Mouse (Mus musculus): ENCODE measurements around the gene Haao.
A peak's percentile ranks its signal among the peaks of the same experiment; 100 is the strongest.

Haao gene

DNA sequence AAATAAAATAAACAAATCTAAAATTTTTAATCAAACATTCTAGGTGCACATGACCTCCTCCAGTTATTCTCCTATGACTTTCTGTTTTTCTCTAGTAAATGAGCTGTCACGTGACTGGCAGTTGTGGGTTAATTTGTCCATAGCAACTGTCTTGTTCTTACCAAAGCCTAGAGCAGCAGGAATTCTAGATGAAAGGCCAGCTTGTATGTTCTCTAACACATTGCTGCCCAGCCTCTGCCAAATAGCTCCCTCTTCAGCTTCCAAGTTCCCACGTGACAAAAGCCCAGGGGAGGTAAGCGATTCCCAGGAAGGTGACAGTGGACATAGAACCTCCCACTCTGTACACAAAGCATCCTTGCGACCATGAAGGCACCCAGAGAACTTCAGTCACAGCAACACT lies 13.6 kb downstream of the Haao start:
- no peak for DNase-seq (ENCODE audit: low spot score in 2 of 2)

DNA sequence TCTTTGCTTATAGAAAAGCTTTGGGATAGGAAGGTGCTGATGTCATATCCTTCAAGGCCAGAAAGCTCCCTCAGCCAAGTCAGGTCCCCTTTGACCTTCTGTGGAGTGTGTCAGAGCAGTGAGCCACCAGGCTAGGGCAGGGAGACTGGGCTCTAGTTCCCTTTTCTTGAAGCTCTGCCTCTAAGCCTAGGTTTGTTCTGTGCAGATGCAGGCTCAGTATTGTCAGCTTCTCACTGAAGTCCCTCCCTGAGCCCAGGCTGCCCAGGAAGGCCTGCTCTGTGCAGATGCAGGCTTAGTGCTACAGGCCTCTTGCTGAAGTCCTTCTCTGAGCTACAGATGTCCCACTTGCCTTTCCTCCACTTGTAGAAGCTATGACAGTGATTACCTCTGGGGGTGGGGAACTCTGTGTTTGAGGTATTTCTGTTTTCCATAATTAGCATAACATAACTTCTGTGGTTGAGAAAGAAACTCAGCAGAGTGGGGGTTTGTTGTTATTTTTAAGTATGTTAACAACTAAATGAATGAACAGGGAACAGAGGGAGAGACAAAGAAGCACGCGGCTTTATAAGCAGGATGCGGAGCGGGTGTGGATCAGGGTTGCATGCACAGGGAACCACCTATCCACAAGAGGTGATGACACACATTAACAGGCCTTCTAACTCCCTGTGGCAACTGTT lies 17.0 kb downstream of the Haao start:
- no peak for DNase-seq (ENCODE audit: low spot score in 2 of 2)

DNA sequence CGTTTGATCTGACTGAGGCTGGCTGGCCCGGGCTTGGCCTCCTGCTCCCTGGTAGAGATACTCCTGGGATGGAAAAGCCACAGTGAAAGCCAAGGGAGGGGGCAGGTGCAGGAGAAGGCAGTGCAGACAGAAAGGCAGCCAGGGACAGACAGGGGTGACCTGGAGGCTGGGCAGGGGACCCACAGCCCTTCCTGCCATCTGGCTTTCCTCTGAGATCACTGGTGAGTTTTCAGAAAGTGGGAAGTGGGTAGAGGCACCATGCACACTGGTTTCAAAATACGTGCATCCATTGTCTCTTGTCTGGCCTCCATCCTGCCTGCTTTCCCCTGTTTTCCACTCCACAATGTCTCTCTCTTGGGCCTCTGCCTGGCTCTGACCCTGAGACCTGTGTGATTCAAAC lies 18.4 kb downstream of the Haao start:
- DNase-seq (ENCODE audit: low spot score in 2 of 2): no peak

DNA sequence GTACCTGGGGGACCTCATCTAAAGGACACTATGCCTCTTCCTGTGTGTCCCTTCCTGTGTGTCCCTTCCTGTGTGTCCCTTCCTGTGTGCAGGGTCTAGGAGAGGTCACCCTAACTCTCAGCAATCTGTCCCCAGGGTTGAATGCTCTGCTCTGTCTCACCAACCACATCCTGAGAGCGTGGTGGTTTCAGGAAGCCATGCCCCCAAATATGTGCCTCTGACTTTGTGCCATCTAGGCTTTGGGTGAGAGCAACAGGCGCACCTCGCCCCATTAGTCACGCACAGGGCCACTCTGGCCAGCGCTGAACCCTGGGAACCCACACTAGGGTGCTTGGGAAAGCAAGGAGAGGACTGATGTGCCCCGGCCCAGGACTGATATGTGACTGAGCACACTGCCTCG lies 23.9 kb downstream of the Haao start:
- peak; percentile 17 to 37 for DNase-seq (ENCODE audit: low spot score in 2 of 2)

DNA sequence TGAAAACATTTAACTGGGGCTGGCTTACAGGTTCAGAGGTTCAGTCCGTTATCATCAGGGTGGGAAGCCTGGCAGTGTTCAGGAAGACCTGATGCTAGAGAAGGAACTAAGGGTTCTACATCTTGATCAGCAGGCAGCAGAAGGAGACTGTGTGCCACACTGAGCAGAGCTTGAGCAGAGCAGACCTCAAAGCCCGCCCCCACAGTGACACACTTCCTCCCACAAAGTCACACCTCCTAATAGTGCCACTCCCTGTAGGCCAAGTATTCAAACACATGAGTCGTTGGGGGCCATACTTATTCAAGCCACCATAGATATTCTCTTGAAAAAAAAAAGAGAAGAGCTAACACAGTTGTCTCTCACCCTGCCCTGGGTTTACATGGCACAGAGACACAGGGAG lies 25.9 kb downstream of the Haao start:
- DNase-seq (ENCODE audit: low spot score in 2 of 2): no peak

DNA sequence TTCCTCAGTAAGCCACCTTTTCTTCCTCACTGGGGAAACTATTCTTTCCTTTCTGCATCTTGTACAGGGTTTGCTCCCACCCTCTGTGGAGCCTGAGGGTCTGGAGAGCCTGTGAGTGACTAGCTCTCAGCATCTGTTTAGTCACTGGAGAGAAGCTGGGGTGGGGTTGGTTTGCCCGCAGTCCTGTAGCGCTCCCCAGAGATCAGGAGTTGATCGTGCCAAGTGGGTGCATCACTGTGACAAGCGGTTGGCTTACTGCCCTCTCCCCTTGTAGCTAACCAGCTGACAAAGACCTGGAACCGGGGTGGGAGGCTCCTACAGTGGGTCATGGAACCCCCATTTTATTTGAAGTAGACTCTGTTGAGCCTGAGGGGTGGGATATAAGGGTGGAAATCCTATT lies 27.1 kb downstream of the Haao start:
- no peak for DNase-seq (ENCODE audit: low spot score in 2 of 2)

DNA sequence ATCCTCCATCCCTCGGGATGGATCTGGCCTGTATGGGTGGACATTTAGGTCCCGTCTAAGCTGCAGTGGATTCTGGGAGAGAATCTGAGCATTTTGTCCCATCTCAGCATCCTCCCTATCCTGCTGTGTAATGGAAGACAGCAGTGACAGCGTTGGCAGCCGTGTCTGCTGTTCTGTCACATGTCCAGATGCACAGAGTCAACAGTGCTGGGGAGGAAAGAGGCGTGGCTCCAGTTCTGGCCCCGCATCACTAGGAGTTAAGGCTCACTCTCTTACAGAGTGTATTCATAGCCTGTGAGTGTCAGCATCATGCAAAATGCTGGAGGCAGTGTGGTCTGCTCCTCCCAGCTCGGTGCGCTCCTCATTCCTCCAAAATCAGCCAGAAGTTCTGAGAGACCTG lies 28.3 kb downstream of the Haao start:
- DNase-seq (ENCODE audit: low spot score in 2 of 2): no peak

DNA sequence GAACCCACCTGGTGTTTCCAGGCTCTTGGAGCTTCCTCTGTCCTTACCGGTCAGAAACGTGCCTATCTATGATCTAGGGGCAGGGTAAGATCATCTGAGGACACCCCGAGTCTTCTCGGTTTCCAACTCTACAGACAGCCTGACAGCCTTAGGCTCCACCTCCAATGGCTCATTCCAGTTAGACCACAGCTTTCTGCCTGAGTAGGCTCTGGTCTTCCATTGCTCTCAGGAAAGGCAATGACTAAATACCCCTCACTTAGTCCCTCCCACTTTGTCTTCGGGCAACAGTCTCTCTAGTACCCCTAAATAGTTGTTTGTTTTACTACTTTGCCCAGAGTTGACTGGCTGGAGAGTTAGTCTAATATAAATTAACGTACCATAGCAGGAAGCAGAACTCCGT lies 30.8 kb downstream of the Haao start:
- DNase-seq (ENCODE audit: low spot score in 2 of 2): no peak

DNA sequence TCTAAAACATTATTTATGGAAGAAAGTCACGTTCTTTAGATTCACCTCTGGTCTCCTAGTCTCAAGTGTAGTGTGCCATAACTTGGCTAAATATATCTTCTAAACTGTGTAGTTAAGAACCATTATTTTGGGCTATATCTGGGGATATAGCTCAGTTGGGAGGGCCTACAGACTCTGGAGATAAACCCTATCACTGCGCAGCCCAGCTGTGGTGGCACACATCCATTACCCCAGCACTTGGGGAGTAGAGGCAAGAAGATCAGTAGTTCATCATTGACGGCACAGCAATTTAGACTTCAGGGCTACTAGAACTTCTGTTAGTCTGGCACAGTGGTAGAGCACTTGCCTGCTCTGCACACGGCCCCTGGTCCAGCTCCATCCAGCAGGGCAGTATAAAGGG lies 34.7 kb downstream of the Haao start:
- DNase-seq (ENCODE audit: low spot score in 2 of 2): no peak

DNA sequence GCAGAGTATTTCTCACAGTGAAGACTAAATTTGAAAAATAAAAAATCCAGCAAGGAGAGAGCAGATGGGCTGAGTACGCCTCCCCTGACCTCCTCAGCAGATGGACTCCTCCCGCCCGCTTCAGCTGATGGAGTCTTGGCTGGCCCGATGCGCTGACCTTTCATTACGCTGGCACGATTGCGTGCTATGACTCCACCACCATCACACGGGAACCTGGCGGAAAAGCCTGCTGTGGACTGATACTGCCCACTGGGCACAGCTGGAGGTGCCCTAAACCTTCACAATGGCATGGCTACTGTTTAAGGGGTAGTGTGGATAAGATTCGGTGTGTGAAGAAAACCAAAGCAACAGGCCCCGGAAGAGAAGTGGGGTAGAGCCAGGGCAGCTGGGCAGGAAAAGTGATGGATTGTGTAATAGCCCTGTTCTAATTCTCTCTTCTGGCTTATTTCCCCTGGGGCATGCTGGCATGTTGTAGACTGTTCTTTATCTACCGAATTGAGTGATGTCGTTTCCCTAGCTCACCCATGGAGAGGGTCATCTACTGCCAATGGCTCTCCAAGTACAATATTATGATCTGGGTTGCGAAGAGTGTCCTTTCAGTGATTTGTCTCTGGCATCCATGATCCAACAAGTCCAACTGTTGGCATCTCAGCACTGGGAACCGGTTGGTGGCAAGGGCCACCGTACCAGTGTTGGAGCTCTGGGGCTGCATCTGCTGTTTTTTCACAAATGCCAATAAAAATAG lies 35.4 kb downstream of the Haao start:
- DNase-seq (ENCODE audit: low spot score in 2 of 2): no peak

DNA sequence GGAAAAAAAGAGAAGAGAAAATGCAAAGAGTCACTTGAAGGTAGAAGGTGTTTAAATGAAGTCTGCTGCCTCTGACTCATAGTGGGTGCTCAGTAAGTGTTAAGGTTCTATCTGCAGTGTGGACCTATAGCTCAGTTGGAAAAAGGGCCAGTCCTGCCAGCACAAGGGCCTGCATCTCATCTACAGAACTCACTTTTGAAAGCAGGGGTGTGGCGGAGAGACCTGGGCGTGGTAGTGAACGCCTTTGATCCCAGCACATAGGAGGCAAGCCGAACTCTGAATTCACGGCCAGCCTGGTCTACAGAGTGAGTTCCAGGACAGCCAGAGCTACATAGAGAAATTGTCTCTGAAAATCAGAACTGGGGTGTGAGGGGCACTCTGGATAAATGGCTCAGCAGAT lies 37.5 kb downstream of the Haao start:
- DNase-seq (ENCODE audit: low spot score in 2 of 2): no peak

DNA sequence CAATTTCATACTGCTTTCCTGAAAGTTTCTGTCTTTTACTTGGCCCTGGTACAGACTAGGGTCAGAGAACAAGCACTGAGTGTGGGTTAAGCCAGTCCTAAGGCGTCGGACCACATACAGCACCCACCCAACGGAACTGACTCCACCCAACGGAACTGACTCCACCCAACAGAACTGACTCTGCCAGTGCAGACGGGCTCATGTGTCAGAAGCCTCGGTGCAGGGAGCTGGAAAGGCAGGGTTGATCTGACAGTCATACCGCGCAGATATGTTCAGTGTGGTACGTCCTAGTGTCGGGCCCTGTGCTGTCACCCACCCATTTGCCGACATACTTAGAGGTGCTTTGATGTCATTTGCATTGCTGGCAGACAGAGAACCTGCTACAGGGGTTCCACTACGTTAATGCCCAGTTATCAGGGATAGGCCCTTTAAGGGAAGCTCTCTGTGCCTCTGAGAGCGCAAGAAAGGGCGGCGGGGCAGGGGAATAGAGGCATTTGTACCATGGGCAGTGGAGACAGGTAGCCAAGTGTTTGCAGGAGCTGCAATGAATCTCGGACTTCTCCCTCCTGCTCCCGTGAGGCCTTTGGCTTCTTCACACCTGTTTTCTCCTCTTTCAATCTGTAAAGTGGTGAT lies 38.5 kb downstream of the Haao start:
- no peak for DNase-seq (ENCODE audit: low spot score in 2 of 2)

DNA sequence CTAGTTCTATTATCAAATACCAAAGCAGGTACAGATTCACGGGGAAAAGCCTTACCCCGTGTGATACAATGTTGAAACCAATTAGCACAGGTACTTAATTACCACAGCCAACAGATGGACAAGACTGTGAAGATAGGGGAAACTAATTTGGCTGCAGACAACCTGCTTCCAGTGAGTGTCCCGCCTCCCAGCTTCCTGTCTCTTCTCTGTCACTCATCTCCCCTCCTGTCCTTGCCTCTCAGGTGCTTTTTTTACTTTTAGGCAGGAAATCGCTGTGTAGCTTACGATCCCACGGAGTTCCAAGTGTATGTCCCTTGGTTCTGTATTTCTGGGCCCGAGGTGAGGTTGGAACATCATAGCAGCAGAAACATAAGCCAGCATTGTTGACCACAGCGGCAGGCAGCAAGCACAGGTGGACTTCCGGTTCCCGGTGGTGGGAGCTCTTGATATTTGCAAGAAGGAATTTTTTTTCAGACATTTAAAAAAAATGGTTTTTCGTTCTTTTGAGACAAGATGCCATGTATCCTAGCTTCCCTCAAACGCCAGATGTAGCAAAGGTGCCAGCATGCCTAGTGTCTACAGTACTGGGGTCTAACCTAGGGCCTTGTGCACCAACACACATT lies 39.2 kb downstream of the Haao start:
- DNase-seq (ENCODE audit: low spot score in 2 of 2): no peak

DNA sequence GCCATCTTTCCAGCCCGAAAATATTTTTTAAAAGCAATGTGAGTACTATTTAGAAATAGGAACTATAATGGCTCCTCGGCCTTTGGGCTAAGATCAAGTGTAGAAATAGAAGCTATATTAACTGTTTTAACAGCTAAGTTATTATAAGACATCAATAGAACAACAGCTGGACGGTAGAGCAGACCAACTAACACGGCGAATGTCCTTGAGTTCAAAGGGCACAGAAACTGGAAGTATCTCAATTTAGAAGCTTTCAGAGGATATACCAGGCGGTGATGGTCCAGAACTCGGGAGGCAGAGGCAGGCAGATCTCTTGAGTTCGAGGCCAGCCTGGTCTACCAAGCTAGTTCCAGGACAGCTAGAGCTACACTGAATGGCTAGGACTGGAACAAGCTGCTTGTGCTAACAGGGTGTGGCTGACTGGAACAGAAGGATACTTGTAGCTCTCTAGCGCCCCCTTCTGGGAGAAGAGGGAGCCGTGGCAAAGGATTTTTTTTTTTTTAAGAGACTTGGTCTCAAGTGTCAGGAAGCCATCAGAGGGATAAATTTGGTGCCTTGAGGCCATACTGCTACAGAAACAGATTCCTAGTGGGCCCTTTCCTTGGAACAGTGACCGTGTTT lies 39.9 kb downstream of the Haao start:
- peak; percentile 54 to 76 for DNase-seq (ENCODE audit: low spot score in 2 of 2)

DNA sequence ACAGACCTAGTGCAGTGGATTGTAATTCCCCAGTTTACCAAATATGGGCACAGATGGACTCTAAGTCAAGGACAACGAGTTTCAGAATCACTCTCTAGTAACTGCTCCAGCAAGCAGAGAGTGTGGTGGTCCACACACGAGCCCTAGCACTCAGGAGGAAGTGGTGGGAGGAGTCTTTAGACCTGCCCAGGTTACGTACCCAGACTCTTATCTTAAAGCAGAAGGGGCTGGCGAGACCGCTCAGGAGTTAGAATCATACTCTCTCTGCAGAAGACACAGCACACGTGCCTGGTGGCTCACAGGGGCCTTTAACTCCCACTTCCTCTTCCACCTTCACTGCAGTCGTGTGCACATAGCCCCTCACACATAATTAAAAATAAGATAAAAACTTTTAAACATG lies 40.4 kb downstream of the Haao start:
- peak in 1 of 2 experiments; percentile 8 for DNase-seq (ENCODE audit: low spot score in 2 of 2)

DNA sequence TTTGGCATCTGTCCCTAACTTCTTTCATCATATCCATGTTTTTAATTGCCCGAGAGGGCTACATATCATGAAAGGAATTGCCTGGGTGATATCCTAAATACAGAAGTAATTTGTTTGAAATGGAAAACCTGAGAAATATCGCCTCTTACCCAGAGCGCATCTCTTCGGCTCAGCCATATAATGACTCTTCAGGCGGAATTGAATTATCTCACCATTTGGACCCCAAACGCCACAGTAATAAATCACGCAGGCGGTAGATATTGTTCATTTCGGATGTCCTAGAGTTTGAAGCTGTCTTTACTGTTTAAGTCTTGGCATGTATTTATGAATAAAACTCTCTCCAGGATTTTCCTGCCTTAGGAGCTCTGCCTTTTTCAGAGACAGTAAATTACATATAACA lies 42.7 kb downstream of the Haao start:
- DNase-seq (ENCODE audit: low spot score in 2 of 2): no peak

DNA sequence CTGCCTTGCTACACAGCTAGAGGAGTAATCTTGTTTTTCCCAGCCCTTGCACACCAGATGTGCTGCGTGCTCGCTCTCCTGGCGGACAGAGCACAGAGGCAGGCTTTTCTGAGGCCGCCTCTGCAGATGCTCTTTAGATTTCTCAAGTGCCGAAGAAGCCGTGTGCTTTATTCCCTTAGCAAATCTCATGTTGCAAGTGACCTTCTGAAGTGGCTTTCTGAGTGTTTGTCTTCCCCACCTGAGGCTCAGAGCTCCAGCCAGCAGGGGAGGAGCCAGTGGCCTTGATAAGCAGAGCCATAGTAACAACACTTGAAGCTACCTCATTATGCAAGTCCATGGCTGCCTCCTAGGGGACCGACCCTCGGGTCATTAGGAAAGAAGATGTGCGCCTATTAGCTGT lies 43.8 kb downstream of the Haao start:
- no peak for DNase-seq (ENCODE audit: low spot score in 2 of 2)

DNA sequence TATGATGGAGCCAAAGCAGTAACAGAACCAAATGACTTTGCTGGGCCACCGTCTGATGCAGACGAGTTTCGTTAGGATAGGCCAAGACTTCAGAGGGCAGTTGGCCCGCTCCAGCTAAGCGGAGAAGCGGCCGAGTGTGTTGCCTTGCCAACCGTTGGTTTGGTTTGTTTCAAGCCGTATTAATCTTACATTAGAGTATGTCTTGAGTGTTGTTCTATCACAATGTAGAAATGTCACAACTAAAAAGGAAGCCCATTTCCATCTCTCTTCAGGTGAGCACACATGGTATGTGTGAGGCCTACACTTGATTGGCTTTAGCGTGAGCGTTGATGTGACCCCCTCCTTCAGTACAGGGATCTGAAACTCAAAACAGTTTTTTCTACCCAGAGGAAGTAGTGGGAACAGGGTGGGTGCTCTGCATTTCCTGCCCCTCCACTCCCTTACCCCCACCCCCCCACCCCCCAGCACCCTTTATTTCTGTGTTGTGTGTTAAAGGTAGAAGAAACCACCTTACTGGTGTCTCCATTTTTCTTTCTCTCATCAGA lies 48.2 kb downstream of the Haao start:
- no peak for DNase-seq (ENCODE audit: low spot score in 2 of 2)

DNA sequence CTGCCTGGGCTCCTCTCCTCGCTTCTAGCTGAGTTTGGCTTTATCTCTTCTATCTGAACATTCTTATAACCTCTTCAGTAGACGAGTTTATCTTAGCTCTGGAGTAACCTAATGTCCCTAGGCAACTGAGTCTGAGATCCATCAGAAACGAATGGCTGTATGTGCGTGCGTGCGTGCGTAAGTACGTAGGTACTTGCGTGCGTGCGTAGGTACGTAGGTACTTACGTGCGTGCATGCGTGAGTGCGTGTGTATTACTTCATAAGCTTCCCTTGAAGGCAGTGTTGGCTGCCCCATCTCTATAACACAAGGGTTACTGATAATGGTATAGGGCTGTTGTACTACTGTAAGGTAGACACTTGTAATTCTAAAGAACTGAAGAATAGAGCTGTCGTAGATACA lies 52.6 kb downstream of the Haao start:
- no peak for DNase-seq (ENCODE audit: low spot score in 2 of 2)

DNA sequence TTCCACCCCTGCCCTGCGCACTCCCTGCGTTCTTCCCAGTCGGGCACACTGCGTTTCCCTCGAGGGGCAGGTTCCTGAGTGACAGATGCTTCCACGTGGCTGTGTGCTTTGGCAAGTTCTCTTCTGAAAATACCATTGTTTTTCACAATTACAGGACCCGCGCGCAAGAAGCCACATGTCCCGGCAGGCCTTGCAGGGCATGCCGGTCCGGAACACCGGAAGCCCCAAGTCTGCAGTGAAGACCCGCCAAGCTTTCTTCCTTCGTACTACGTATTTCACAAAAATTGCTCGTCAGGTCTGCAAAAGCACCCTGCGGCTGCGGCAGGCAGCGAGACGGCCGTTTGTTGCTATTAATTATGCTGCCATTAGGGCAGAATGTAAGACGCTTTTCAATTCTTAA lies 55.4 kb downstream of the Haao start:
- DNase-seq (ENCODE audit: low spot score in 2 of 2): no peak

DNA sequence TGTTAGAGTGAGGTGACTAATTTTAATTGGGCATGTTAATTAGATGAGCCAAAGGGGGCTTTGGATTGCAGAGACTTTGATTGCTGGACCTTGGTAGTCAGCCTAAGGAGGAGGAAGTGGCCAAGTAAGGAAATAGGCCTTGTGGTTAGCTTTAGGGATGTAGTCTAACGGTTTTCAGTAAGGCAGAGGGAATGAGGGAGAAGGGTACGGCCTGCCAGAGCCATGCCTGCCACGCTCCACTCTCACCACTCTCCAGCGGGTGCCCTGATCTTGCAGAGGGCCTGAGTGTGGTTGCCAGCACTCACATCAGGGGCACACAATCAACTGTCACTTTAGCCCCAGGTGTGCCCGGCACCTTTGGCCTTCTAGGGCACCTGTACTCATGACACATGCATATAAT lies 57.6 kb downstream of the Haao start:
- no peak for DNase-seq (ENCODE audit: low spot score in 2 of 2)

DNA sequence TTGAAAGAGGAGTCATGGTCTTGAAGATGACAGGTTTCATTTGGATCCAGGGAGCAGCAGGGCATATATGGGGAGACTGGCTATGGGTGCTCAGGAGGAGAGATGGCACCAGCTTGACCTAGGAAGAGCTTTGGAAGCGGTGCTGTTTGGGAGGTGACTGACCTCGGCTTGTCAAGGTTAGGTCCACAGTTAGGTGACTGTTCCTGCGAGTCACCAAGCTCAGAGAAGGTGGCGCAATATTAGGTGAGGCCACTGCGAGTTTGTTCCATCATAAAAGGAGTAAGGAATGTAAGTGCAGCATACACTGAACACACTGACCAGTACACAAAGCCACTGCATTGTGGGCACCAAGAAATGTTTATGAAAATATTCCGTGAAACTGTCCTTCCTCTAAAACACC lies 61.3 kb downstream of the Haao start:
- DNase-seq (ENCODE audit: low spot score in 2 of 2): no peak
